Mouse (Mus musculus) limb, embryonic 14.5 days (tissue): ENCODE data around the gene P2ry6. TPM values are rescaled to one million over a fixed set of nuclear protein-coding genes. Genes with fewer than 3 reads are reported as not detected.

ENCODE experiments used
- ATAC-seq: fragments of 200-750 bp; cut with Nextera tagmentation; 2 replicates; pipeline ENCODE4 v1.8.0; 2017; ENCODE audit warnings: low read depth, moderate number of reproducible peaks, moderate TSS enrichment; ENCODE audit not compliant: low FRiP score
- DNase-seq: peaks from one replicate; pipeline ENCODE4 v3.0.0-alpha.2; 2015; ENCODE audit warnings: low spot score
- H3K27ac ChIP-seq: fragments of 300-500 bp; sonication (generic); replicated peaks from 2 replicates; pipeline ENCODE4 v1.5.1; 2014; ENCODE audit warnings: low read depth, mild to moderate bottlenecking, low read length, moderate library complexity, mixed read lengths
- H3K27me3 ChIP-seq: fragments of 300-500 bp; sonication (generic); 2 replicates; pipeline ENCODE4 v1.6.1; 2014; ENCODE audit warnings: low read length, mixed read lengths; ENCODE audit not compliant: control insufficient read depth, insufficient read depth
- H3K36me3 ChIP-seq: fragments of 300-500 bp; sonication (generic); 2 replicates; pipeline ENCODE4 v1.6.1; 2014; ENCODE audit warnings: mild to moderate bottlenecking, low read length, moderate library complexity, mixed read lengths; ENCODE audit not compliant: control insufficient read depth, insufficient read depth
- H3K4me1 ChIP-seq: fragments of 300-500 bp; sonication (generic); 2 replicates; pipeline ENCODE4 v1.6.1; 2014; ENCODE audit warnings: antibody characterized with exemption, low read length, mixed read lengths; ENCODE audit not compliant: control insufficient read depth, insufficient read depth
- H3K4me2 ChIP-seq: fragments of 300-500 bp; sonication (generic); replicated peaks from 2 replicates; pipeline ENCODE4 v1.6.1; 2014; ENCODE audit warnings: low read depth, mild to moderate bottlenecking, low read length, moderate library complexity; ENCODE audit not compliant: severe bottlenecking
- H3K4me3 ChIP-seq: fragments of 300-500 bp; sonication (generic); replicated peaks from 2 replicates; pipeline ENCODE4 v1.5.1; 2014; ENCODE audit warnings: low read length
- H3K9ac ChIP-seq: fragments of 300-500 bp; sonication (generic); 2 replicates; pipeline ENCODE4 v1.6.1; 2014; ENCODE audit warnings: mild to moderate bottlenecking, low read depth, low read length, moderate library complexity; ENCODE audit not compliant: severe bottlenecking
- H3K9me3 ChIP-seq: fragments of 300-500 bp; sonication (generic); 2 replicates; pipeline ENCODE4 v1.6.1; 2016; ENCODE audit warnings: low read length; ENCODE audit not compliant: control insufficient read depth
- POLR2A ChIP-seq: fragments of 200-500 bp; IDR thresholded peaks from 2 replicates; pipeline ENCODE4 v1.8.0; 2012; ENCODE audit warnings: inconsistent platforms, mild to moderate bottlenecking, moderate library complexity, borderline replicate concordance; ENCODE audit not compliant: insufficient read depth, insufficient read length; ENCODE audit errors: extremely low read depth
- WGBS: fragments of 180-500 bp; shearing (Covaris S2); extraction: QIAGEN DNeasy Blood & Tissue Kit; methylation state at CpG from one replicate; pipeline ENCODE4 v1.1.7; 2014; 5-methylcytosine and 5-hydroxymethylcytosine counted together
- polyA plus RNA-seq, 2 experiments: library from polyadenylated mRNA; depleted of rRNA in 1 of 2; stranded (reverse) in 1 of 2; unstranded in 1 of 2; fragments of >200 nt; fragmentation: Nextera tagmentation in 1 of 2; extraction: Ambion mirVana in 1 of 2; gene quantifications; 2 replicates each; pipeline versions ENCODE4 v1.2.1 to v1.2.3; 2012 to 2014

The P2ry6 gene
- polyA plus RNA-seq, 2 experiments: 5.3 to 5.9 TPM

- Histone ChIP-seq H3K27me3 (no peaks in the 10 kb centered on the region), H3K9ac (no peak overlapping the region), H3K4me1 (no peaks in the 10 kb centered on the region), H3K4me3 (no peak overlapping the region), H3K27ac (no peak overlapping the region), H3K36me3 (no peaks in the 10 kb centered on the region), H3K9me3 (no peaks in the 10 kb centered on the region), H3K4me2 (no peak overlapping the region)
- peak; percentile 15 for DNase-seq
- 23% methylated on average over 4 of the region's 4 CpGs for WGBS
- no peak for TF ChIP-seq POLR2A
- ATAC-seq: no peak
These were observed 9.4 kb downstream of the P2ry6 start for GRCm38 (mm10) chr7:100965079-100965478.

- 0 out of 2 replicates have a peak overlapping the region, but pooled peaks have one; percentile 12 for H3K9ac ChIP-seq
- H3K4me3 ChIP-seq: no peak overlapping the region
- no peaks in the 10 kb centered on the region for H3K36me3 ChIP-seq
- no peaks in the 10 kb centered on the region for H3K4me1 ChIP-seq
- WGBS: 73% methylated on average over 6 of the region's 6 CpGs
- TF ChIP-seq POLR2A: no peak
- H3K27me3 ChIP-seq: no peaks in the 10 kb centered on the region
- no peak for ATAC-seq
- no peak overlapping the region for H3K4me2 ChIP-seq
- no peaks in the 10 kb centered on the region for H3K9me3 ChIP-seq
- no peak for DNase-seq
- no peak overlapping the region for H3K27ac ChIP-seq
These were observed 10.2 kb downstream of the P2ry6 start for GRCm38 (mm10) chr7:100964242-100964641.

GRCm38 (mm10) chr7:100963381-100963780 is 11.1 kb downstream of the P2ry6 start:
- Histone ChIP-seq H3K4me2 (no peak overlapping the region), H3K4me3 (no peak overlapping the region), H3K36me3 (no peaks in the 10 kb centered on the region), H3K27me3 (no peaks in the 10 kb centered on the region), H3K27ac (no peak overlapping the region), H3K9ac (no peak overlapping the region), H3K9me3 (no peaks in the 10 kb centered on the region), H3K4me1 (no peaks in the 10 kb centered on the region)
- peak; percentile 44 for DNase-seq
- 56% methylated on average over 8 of the region's 8 CpGs for WGBS
- no peak for TF ChIP-seq POLR2A
- no peak for ATAC-seq

DNA sequence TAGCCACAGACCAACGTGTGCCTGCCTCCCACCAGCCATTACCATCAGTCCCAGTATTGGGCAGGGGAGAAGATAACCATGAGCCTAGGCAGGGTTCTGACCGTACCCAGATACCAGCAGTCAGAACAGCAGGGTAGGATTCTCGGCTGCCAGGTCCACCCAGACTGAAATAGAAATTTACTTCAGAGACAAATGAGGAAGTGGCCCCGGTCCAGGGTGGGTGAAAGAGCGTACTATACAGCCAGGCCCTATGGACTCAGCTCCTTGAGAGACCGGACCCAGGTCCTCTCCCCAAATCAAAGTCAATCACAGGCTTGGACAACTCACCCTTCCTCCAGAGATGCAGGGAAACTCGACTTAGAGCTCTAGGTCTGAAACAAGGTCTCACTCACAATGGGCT is 13.3 kb downstream of the P2ry6 start:
- Histone ChIP-seq H3K9ac (no peak overlapping the region), H3K36me3 (no peaks in the 10 kb centered on the region), H3K27me3 (no peaks in the 10 kb centered on the region), H3K27ac (no peak overlapping the region), H3K4me3 (no peak overlapping the region), H3K4me2 (no peak overlapping the region), H3K9me3 (no peaks in the 10 kb centered on the region), H3K4me1 (no peaks in the 10 kb centered on the region)
- WGBS: 71% methylated on average over 7 of the region's 7 CpGs
- no peak for DNase-seq
- ATAC-seq: no peak
- no peak for TF ChIP-seq POLR2A

GRCm38 (mm10) chr7:100960462-100960861 is 14.0 kb downstream of the P2ry6 start:
- Histone ChIP-seq H3K9me3 (no peaks in the 10 kb centered on the region), H3K9ac (no peak overlapping the region), H3K36me3 (no peaks in the 10 kb centered on the region), H3K27ac (no peak overlapping the region), H3K4me3 (no peak overlapping the region), H3K27me3 (no peaks in the 10 kb centered on the region), H3K4me2 (no peak overlapping the region), H3K4me1 (no peaks in the 10 kb centered on the region)
- DNase-seq (no peak), ATAC-seq (no peak)
- TF ChIP-seq POLR2A: no peak
- WGBS: 55% methylated on average over 2 of the region's 2 CpGs

GRCm38 (mm10) chr7:100958426-100958825 is 16.0 kb downstream of the P2ry6 start:
- 93% methylated on average over 2 of the region's 2 CpGs for WGBS
- no peaks in the 10 kb centered on the region for H3K4me1 ChIP-seq
- no peak overlapping the region for H3K4me3 ChIP-seq
- H3K36me3 ChIP-seq: no peaks in the 10 kb centered on the region
- TF ChIP-seq POLR2A: no peak
- no peak overlapping the region for H3K9ac ChIP-seq
- ATAC-seq (no peak), DNase-seq (no peak)
- H3K4me2 ChIP-seq: no peak overlapping the region
- no peak overlapping the region for H3K27ac ChIP-seq
- H3K9me3 ChIP-seq: no peaks in the 10 kb centered on the region
- H3K27me3 ChIP-seq: no peaks in the 10 kb centered on the region
